Mouse (Mus musculus) layer of hippocampus, adult 6 months (tissue): ENCODE measurements around the gene Trex1. TPM values are rescaled to one million over a fixed set of nuclear protein-coding genes. Genes with fewer than 3 reads are reported as not detected.

Experiments
- long read RNA-seq, 2 experiments: library from polyadenylated mRNA; unstranded; transcript quantifications; one replicate each; pipeline ENCODE4 v2.0.0; 2019 to 2020
- polyA plus RNA-seq: library from polyadenylated mRNA; unstranded; fragments of <200 nt; fragmentation: Nextera tagmentation; gene quantifications from 2 replicates; pipeline ENCODE4 v1.2.3, GENCODE M21; 2021

The Trex1 gene
- polyA plus RNA-seq, result 12.0 and 12.5 TPM in 2 replicates
- long read RNA-seq, experiment 1, transcript Trex1-201 (2 exons, 1,084 nt), result major isoform, 5 of 8 reads
- long read RNA-seq, experiment 1, partial matches to known transcripts, result 1 of 8 reads
- long read RNA-seq, experiment 1, other reads (novel, unspliced or antisense), result 0 of 8 reads
- long read RNA-seq, experiment 2, transcript Trex1-201 (2 exons, 1,084 nt), result major isoform, 8 of 13 reads
- long read RNA-seq, experiment 2, transcript Trex1-202 (2 exons, 1,054 nt), result minor isoform, 5 of 13 reads
- long read RNA-seq, experiment 2, partial matches to known transcripts, result 0 of 13 reads
- long read RNA-seq, experiment 2, other reads (novel, unspliced or antisense), result 0 of 13 reads

GRCm38 (mm10) chr9:109059136-109059903 is at the start of gene Trex1:
Trex1 (minus strand) TSS chr9:109059734.

GRCm38 (mm10) chr9:109095137-109095982 is 35.8 kb upstream of the Trex1 start, which contains the start of gene Plxnb1:
Plxnb1 (plus strand) TSS chr9:109095389.

GRCm38 (mm10) chr9:109082124-109082800 is 22.7 kb upstream of the Trex1 start, which contains the start of the genes Ccdc51 and Tma7:
Ccdc51 (plus strand) TSS chr9:109082493.
Tma7 (minus strand) TSS chr9:109082587.

GRCm38 (mm10) chr9:109073661-109074573 is 14.4 kb upstream of the Trex1 start, which contains the start of gene Atrip:
Atrip (minus strand) TSS chr9:109074124.

GRCm38 (mm10) chr9:109038086-109038895 is 21.2 kb downstream of the Trex1 start, which contains the start of gene Shisa5:
Shisa5 (plus strand) TSS chr9:109038565.

Other genes starting within 250 kb of the Trex1 start
- gene Celsr3, start 233.4 kb downstream of the Trex1 start, polyA plus RNA-seq, result 1.8 and 3.7 TPM in 2 replicates
- gene Slc26a6, start 206.5 kb downstream of the Trex1 start, polyA plus RNA-seq, result 9.3 and 12.2 TPM in 2 replicates
- 1.0 and 2.9 TPM in 2 replicates for gene Tmem89, start 145.1 kb downstream of the Trex1 start, polyA plus RNA-seq
- 652 and 670 TPM in 2 replicates for gene Uqcrc1, start 123.1 kb downstream of the Trex1 start, polyA plus RNA-seq
- not detected in 2 replicates for gene Col7a1, start 106.1 kb downstream of the Trex1 start, polyA plus RNA-seq
- not detected in 2 replicates for gene Ucn2, start 73.7 kb downstream of the Trex1 start, polyA plus RNA-seq
- gene Pfkfb4, start 68.0 kb downstream of the Trex1 start, polyA plus RNA-seq, result 4.7 and 5.6 TPM in 2 replicates
- 119 and 124 TPM in 2 replicates for gene Shisa5, start 21.2 kb downstream of the Trex1 start, polyA plus RNA-seq
- 19.7 and 20.0 TPM in 2 replicates for gene Atrip, start 14.4 kb upstream of the Trex1 start, polyA plus RNA-seq
- 3.6 and 4.4 TPM in 2 replicates for gene Ccdc51, start 22.8 kb upstream of the Trex1 start, polyA plus RNA-seq
- gene Tma7, start 22.9 kb upstream of the Trex1 start, polyA plus RNA-seq, result 619 and 702 TPM in 2 replicates
- 15.1 and 22.6 TPM in 2 replicates for gene Plxnb1, start 35.7 kb upstream of the Trex1 start, polyA plus RNA-seq
- not detected in 2 replicates for gene Fbxw21, start 102.3 kb upstream of the Trex1 start, polyA plus RNA-seq
- gene Fbxw13, start 136.2 kb upstream of the Trex1 start, polyA plus RNA-seq, result 0.10 and 0.36 TPM in 2 replicates
- gene Fbxw20, start 175.0 kb upstream of the Trex1 start, polyA plus RNA-seq, result not detected in 2 replicates
- not detected in 2 replicates for gene Fbxw14, start 227.9 kb upstream of the Trex1 start, polyA plus RNA-seq